Mouse (Mus musculus): ENCODE measurements around the gene Gm47996.

DNA sequence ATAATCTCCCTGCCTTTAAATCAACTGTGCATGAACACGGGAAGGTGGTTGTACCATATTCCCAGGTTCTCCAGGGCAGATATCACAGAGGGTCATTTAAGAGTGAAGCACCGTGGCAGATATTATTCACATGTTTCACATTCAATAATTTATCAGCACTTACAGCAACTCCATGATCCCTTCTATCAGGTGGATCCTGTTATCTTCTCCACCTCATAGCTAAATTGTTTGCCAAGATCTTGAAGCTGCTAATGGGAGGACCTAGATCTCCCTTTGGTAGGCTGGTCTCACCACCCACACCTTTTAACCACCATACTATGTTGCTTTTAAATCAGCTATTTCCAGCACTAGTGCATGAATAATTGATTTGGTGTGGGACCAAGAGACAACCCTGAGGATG lies 29.8 kb upstream of the Gm47996 start:
- TF ChIP-seq CTCF (IDR thresholded peaks at IDR 0.05; ENCODE audit: low read depth, low read length) = no peak
- TF ChIP-seq POLR2A (IDR thresholded peaks at IDR 0.05; ENCODE audit: borderline replicate concordance, low read depth, low read length) = no peak

Measured in bone marrow macrophage, adult 2 months (primary cell).